Mouse (Mus musculus) MEL (cell line): ENCODE results near the gene Znfx1. TPM values are rescaled to one million over a fixed set of nuclear protein-coding genes. Genes with fewer than 3 reads are reported as not detected.

Source experiments
- DNase-seq: peaks from one replicate; pipeline ENCODE4 v3.0.0; 2011; ENCODE audit warnings: low read depth, low spot score
- H3K27ac ChIP-seq: 2 replicates; pipeline ENCODE4 v1.5.1; 2012; ENCODE audit warnings: low read depth, mild to moderate bottlenecking, control low read depth, low read length, moderate library complexity; ENCODE audit not compliant: control insufficient read depth
- H3K27me3 ChIP-seq, 2 experiments: fragments of 150-350 bp in 1 of 2; sonication (generic) in 1 of 2; 2 replicates each; pipeline ENCODE4 v1.6.1; 2012; ENCODE audit warnings: low read length in 2 of 2, mild to moderate bottlenecking in 2 of 2, improper control_type of control experiment in 1 of 2, moderate library complexity in 1 of 2; ENCODE audit not compliant: insufficient read depth in 2 of 2, control insufficient read depth in 1 of 2
- H3K36me3 ChIP-seq, 2 experiments: 2 replicates each; pipeline ENCODE4 v1.6.1; 2012 to 2014; ENCODE audit warnings: low read length in 2 of 2, improper control_type of control experiment in 1 of 2, inconsistent platforms in 1 of 2, mild to moderate bottlenecking in 1 of 2; ENCODE audit not compliant: insufficient read depth in 2 of 2, control insufficient read depth in 1 of 2
- H3K4me1 ChIP-seq, 2 experiments: fragments of 150-350 bp in 1 of 2; sonication (generic) in 1 of 2; 2 replicates each; pipeline ENCODE4 v1.6.1; 2012; ENCODE audit warnings: low read length in 2 of 2, improper control_type of control experiment in 1 of 2, mild to moderate bottlenecking in 1 of 2; ENCODE audit not compliant: insufficient read depth in 2 of 2, control insufficient read depth in 1 of 2
- H3K4me3 ChIP-seq, 2 experiments: fragments of 150-350 bp in 1 of 2; sonication (generic) in 1 of 2; 2 replicates each; pipeline ENCODE4 v1.5.1; 2012; ENCODE audit warnings: low read depth in 2 of 2, low read length in 2 of 2, mild to moderate bottlenecking in 2 of 2, moderate library complexity in 2 of 2, control low read depth in 1 of 2, improper control_type of control experiment in 1 of 2; ENCODE audit not compliant: control insufficient read depth in 1 of 2, insufficient read depth in 1 of 2
- H3K79me2 ChIP-seq: 2 replicates; pipeline ENCODE4 v1.6.1; 2012; ENCODE audit warnings: mild to moderate bottlenecking, low read length, moderate library complexity; ENCODE audit not compliant: control insufficient read depth, poor library complexity, insufficient read depth
- H3K9ac ChIP-seq: 2 replicates; pipeline ENCODE4 v1.6.1; 2012; ENCODE audit warnings: low read depth, mild to moderate bottlenecking, control low read depth, low read length, moderate library complexity; ENCODE audit not compliant: control insufficient read depth, poor library complexity, severe bottlenecking
- H3K9me3 ChIP-seq: fragments of 150-350 bp; sonication (generic); replicated peaks from 2 replicates; pipeline ENCODE4 v1.6.1; 2012; ENCODE audit warnings: mild to moderate bottlenecking, low read length, improper control_type of control experiment, moderate library complexity; ENCODE audit not compliant: insufficient read depth
- BHLHE40 ChIP-seq: IDR thresholded peaks from 2 replicates; pipeline ENCODE4 v1.6.1; 2012; ENCODE audit warnings: low read depth, mild to moderate bottlenecking, inconsistent platforms, low read length, improper control_type of control experiment, borderline replicate concordance
- CHD1 ChIP-seq: IDR thresholded peaks from 2 replicates; pipeline ENCODE4 v1.6.1; 2012; ENCODE audit warnings: low read depth, mild to moderate bottlenecking, inconsistent platforms, low read length, improper control_type of control experiment
- CHD2 ChIP-seq: IDR thresholded peaks from 2 replicates; pipeline ENCODE4 v1.6.1; 2011; ENCODE audit warnings: low read length, improper control_type of control experiment
- CTCF ChIP-seq, 3 experiments: IDR thresholded peaks in 2 of 3; conservative IDR thresholded peaks in 1 of 3; 2 replicates each; pipeline ENCODE4 v1.5.1; 2011 to 2012; ENCODE audit warnings: low read length in 3 of 3, low read depth in 2 of 3, mild to moderate bottlenecking in 2 of 3, improper control_type of control experiment in 1 of 3, inconsistent platforms in 1 of 3, mixed read lengths in 1 of 3, moderate library complexity in 1 of 3; ENCODE audit not compliant: control insufficient read depth in 1 of 3, insufficient read depth in 1 of 3, poor library complexity in 1 of 3, severe bottlenecking in 1 of 3
- EP300 ChIP-seq, 2 experiments: IDR thresholded peaks; 2 replicates each; pipeline ENCODE4 v1.6.1; 2011; ENCODE audit warnings: improper control_type of control experiment in 2 of 2, low read length in 2 of 2, low read depth in 1 of 2, mild to moderate bottlenecking in 1 of 2
- ETS1 ChIP-seq: IDR thresholded peaks from 2 replicates; pipeline ENCODE4 v1.6.1; 2012; ENCODE audit warnings: low read depth, mild to moderate bottlenecking, inconsistent platforms, low read length, improper control_type of control experiment, moderate library complexity
- GATA1 ChIP-seq: IDR thresholded peaks from 2 replicates; pipeline ENCODE4 v1.6.1; 2011; ENCODE audit warnings: low read depth, low read length, improper control_type of control experiment
- HCFC1 ChIP-seq: IDR thresholded peaks from 2 replicates; pipeline ENCODE4 v1.6.1; 2012; ENCODE audit warnings: low read depth, mild to moderate bottlenecking, inconsistent platforms, low read length, improper control_type of control experiment, moderate library complexity
- JUND ChIP-seq: IDR thresholded peaks from 2 replicates; pipeline ENCODE4 v1.6.1; 2011; ENCODE audit warnings: low read depth, mild to moderate bottlenecking, improper control_type of control experiment, low read length
- MAX ChIP-seq: IDR thresholded peaks from 2 replicates; pipeline ENCODE4 v1.6.1; 2011; ENCODE audit warnings: low read length, improper control_type of control experiment
- MEF2A ChIP-seq: IDR thresholded peaks from 2 replicates; pipeline ENCODE4 v1.6.1; 2014; ENCODE audit warnings: low read depth, mild to moderate bottlenecking, inconsistent platforms, low read length, improper control_type of control experiment; ENCODE audit not compliant: poor library complexity, insufficient replicate concordance, severe bottlenecking; ENCODE audit errors: extremely low read depth
- MXI1 ChIP-seq: IDR thresholded peaks from 2 replicates; pipeline ENCODE4 v1.6.1; 2011; ENCODE audit warnings: mild to moderate bottlenecking, low read depth, low read length, improper control_type of control experiment
- MYC ChIP-seq: IDR thresholded peaks from 2 replicates; pipeline ENCODE4 v1.6.1; 2011; ENCODE audit warnings: low read depth, mild to moderate bottlenecking, low read length, improper control_type of control experiment, moderate library complexity
- POLR2A ChIP-seq, 2 experiments: IDR thresholded peaks; 2 replicates each; pipeline ENCODE4 v1.6.1; 2011 to 2012; ENCODE audit warnings: low read length in 2 of 2, mild to moderate bottlenecking in 2 of 2, control low read depth in 1 of 2, improper control_type of control experiment in 1 of 2, low read depth in 1 of 2, moderate library complexity in 1 of 2; ENCODE audit not compliant: control insufficient read depth in 1 of 2, insufficient read depth in 1 of 2, poor library complexity in 1 of 2
- POLR2AphosphoS2 ChIP-seq: IDR thresholded peaks from 2 replicates; pipeline ENCODE4 v1.6.1; 2011; ENCODE audit warnings: low read length, improper control_type of control experiment
- POLR2AphosphoS5 ChIP-seq: IDR thresholded peaks from 2 replicates; pipeline ENCODE4 v1.6.1; 2012; ENCODE audit warnings: low read depth, borderline replicate concordance, mild to moderate bottlenecking, inconsistent platforms, low read length, moderate library complexity, mixed read lengths
- RAD21 ChIP-seq: IDR thresholded peaks from 2 replicates; pipeline ENCODE4 v1.6.1; 2011; ENCODE audit warnings: mild to moderate bottlenecking, low read depth, low read length, improper control_type of control experiment
- RCOR1 ChIP-seq: IDR thresholded peaks from 2 replicates; pipeline ENCODE4 v1.6.1; 2012; ENCODE audit warnings: low read depth, mild to moderate bottlenecking, inconsistent platforms, low read length, improper control_type of control experiment
- SIN3A ChIP-seq: IDR thresholded peaks from 2 replicates; pipeline ENCODE4 v1.6.1; 2012; ENCODE audit warnings: low read length, improper control_type of control experiment, inconsistent platforms
- SMC3 ChIP-seq: IDR thresholded peaks from 2 replicates; pipeline ENCODE4 v1.6.1; 2011; ENCODE audit warnings: low read depth, low read length, improper control_type of control experiment
- TAL1 ChIP-seq: IDR thresholded peaks from 2 replicates; pipeline ENCODE4 v1.6.1; 2012; ENCODE audit warnings: mild to moderate bottlenecking, inconsistent platforms, low read length, moderate library complexity, mixed read lengths
- TBP ChIP-seq: IDR thresholded peaks from 2 replicates; pipeline ENCODE4 v1.8.0; 2011; ENCODE audit warnings: low read depth, low read length, improper control_type of control experiment
- TCF12 ChIP-seq: IDR thresholded peaks from 2 replicates; pipeline ENCODE4 v1.6.1; 2014; ENCODE audit warnings: low read depth, mild to moderate bottlenecking, inconsistent platforms, low read length, improper control_type of control experiment, moderate library complexity
- UBTF ChIP-seq: IDR thresholded peaks from 2 replicates; pipeline ENCODE4 v1.6.1; 2012; ENCODE audit warnings: low read depth, mild to moderate bottlenecking, inconsistent platforms, low read length, improper control_type of control experiment, moderate library complexity, borderline replicate concordance; ENCODE audit not compliant: insufficient read depth
- USF2 ChIP-seq, 2 experiments: IDR thresholded peaks; 2 replicates each; pipeline ENCODE4 v1.6.1; 2011 to 2012; ENCODE audit warnings: improper control_type of control experiment in 2 of 2, low read length in 2 of 2, borderline replicate concordance in 1 of 2, inconsistent platforms in 1 of 2, low read depth in 1 of 2, mild to moderate bottlenecking in 1 of 2; ENCODE audit not compliant: insufficient read depth in 1 of 2
- ZNF384 ChIP-seq: IDR thresholded peaks from 2 replicates; pipeline ENCODE4 v1.6.1; 2012; ENCODE audit warnings: low read depth, mild to moderate bottlenecking, inconsistent platforms, low read length, improper control_type of control experiment
- polyA plus RNA-seq, 2 experiments: library from polyadenylated mRNA; stranded (reverse) in 1 of 2; unstranded in 1 of 2; fragments of >175 nt in 1 of 2; fragments of >200 nt in 1 of 2; gene quantifications; 2 replicates each; pipeline versions ENCODE4 v1.2.1 to v1.2.4; 2012; ENCODE audit warnings: low replicate concordance in 2 of 2, low read depth in 1 of 2; ENCODE audit not compliant: insufficient read length in 2 of 2, insufficient read depth in 1 of 2, missing spikeins in 1 of 2
- total RNA-seq: library from RNA; depleted of rRNA; stranded (reverse); fragments of 300-350 nt; gene quantifications from 2 replicates; pipeline ENCODE4 v1.2.3, GENCODE M21; 2012

The Znfx1 gene
- total and polyA plus RNA-seq, 3 experiments, result 15.6 to 17.1 TPM; not detected in 1

DNA sequence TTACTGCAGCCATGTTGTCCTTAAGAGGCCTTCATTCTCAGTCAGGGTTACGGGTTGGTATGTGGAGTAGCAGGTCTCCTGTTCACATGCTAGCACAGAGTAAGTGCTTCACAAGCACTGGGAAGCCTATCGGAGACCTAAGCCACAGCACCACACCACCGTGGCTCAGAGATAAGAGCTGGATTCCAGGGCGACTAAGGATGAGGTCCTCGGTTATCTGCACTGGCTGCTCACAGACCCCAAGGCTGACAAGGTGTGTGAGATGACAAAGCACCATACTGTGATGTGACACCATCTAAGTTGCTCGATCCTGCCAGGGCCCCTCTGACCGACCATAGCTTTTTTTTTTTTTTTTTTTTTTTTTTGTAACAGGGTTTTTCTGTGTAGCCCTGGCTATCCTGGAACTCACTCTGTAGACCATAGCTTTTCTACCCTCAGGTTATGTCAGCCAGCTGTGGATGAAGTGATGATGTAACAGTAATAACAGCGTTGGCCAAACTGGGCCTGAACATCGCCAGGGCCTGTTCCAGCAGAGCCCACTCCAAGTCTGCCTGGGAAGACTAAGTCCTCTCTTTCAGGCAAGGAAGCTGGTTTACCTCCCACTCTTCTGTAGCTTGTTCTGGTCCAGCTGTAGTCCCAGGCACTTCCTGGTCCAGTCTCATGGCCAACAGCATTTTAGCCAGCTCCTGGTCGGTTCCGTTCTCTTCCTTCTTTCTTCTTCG lies 19.3 kb downstream of the Znfx1 start:
- peak; percentile 97 for DNase-seq
- Histone ChIP-seq H3K4me3 (no peak overlapping the region), H3K4me1 (peaks cover 8 to 19% of the 10 kb centered on the region in 2 experiments), H3K9ac (peak overlapping the region; percentile 41), H3K79me2 (no peaks in the 10 kb centered on the region), H3K27ac (peak overlapping the region; percentile 90), H3K27me3 (no peaks in the 10 kb centered on the region), H3K9me3 (no peaks in the 10 kb centered on the region), H3K36me3 (peaks cover 15 to 19% of the 10 kb centered on the region in 2 experiments)
- TF ChIP-seq SMC3 (no peak), EP300 (IDR thresholded peaks at IDR 0.05; ENCODE audit: low read depth in 1 of 2, low read length in 2 of 2) (peak; percentile 89 to 96), SIN3A (peak; percentile 70), ZNF384 (peak; percentile 98), TBP (peak; percentile 71), TAL1 (peak; percentile 99), HCFC1 (peak; percentile 57; the same call in 1 of the 2 replicates), RAD21 (no peak), JUND (no peak), USF2 (IDR thresholded peaks at IDR 0.05; ENCODE audit: borderline replicate concordance in 1 of 2, insufficient read depth in 1 of 2, low read depth in 1 of 2, low read length in 2 of 2) (no peak), MAX (0 out of 2 replicates have a peak, but pooled peaks have one; percentile 17), POLR2AphosphoS5 (no peak), GATA1 (peak; percentile 99), MYC (peak; percentile 77), UBTF (0 out of 2 replicates have a peak, but pooled peaks have one; percentile 39), POLR2A (IDR thresholded peaks at IDR 0.05; ENCODE audit: control insufficient read depth in 1 of 2, insufficient read depth in 1 of 2, low read depth in 1 of 2, low read length in 2 of 2, poor library complexity in 1 of 2) (peak in 1 of 2 experiments; percentile 45; a peak in 1 of 4 replicates), RCOR1 (peak; percentile 70), POLR2AphosphoS2 (peak; percentile 42; the same call in 1 of the 2 replicates), CHD1 (no peak), TCF12 (peak; percentile 98), BHLHE40 (peak; percentile 21; the same call in 1 of the 2 replicates), MEF2A (no peak), CHD2 (no peak), ETS1 (peak; percentile 83), MXI1 (peak; percentile 55; the same call in 1 of the 2 replicates), CTCF (IDR thresholded peaks at IDR 0.05 in 2 of 3, conservative IDR thresholded peaks at IDR 0.05 in 1 of 3; ENCODE audit: control insufficient read depth in 1 of 3, insufficient read depth in 1 of 3, low read depth in 2 of 3, low read length in 3 of 3, poor library complexity in 1 of 3, severe bottlenecking in 1 of 3) (no peak)
